Mouse (Mus musculus) erythroblast, embryonic 14.5 days (primary cell): ENCODE measurements around the gene Irgm2. TPM values are rescaled to one million over a fixed set of nuclear protein-coding genes. Genes with fewer than 3 reads are reported as not detected.

Source experiments
- H3K27me3 ChIP-seq: 2 replicates; pipeline ENCODE4 v1.6.1; 2012; ENCODE audit warnings: inconsistent platforms; ENCODE audit not compliant: control insufficient read depth
- H3K36me3 ChIP-seq: 2 replicates; pipeline ENCODE4 v1.6.1; 2012; ENCODE audit warnings: mild to moderate bottlenecking, inconsistent platforms; ENCODE audit not compliant: control insufficient read depth
- H3K4me1 ChIP-seq: 2 replicates; pipeline ENCODE4 v1.6.1; 2012; ENCODE audit warnings: inconsistent platforms; ENCODE audit not compliant: control insufficient read depth
- H3K4me3 ChIP-seq: replicated peaks from 2 replicates; pipeline ENCODE3; 2012; ENCODE audit warnings: moderate library complexity, mild to moderate bottlenecking, inconsistent platforms
- H3K9me3 ChIP-seq: 2 replicates; pipeline ENCODE4 v1.6.1; 2012; ENCODE audit warnings: low read length, inconsistent platforms, mixed read lengths; ENCODE audit not compliant: control insufficient read depth
- GATA1 ChIP-seq: IDR thresholded peaks from 2 replicates; pipeline ENCODE4 v1.6.1; 2012; ENCODE audit warnings: low read length, inconsistent platforms, mixed read lengths
- TAL1 ChIP-seq: IDR thresholded peaks from 3 replicates; pipeline ENCODE4 v1.6.1; 2012; ENCODE audit warnings: low read length, inconsistent platforms, mixed read lengths
- polyA plus RNA-seq: library from polyadenylated mRNA; stranded (reverse); fragments of >175 nt; gene quantifications from 2 replicates; pipeline ENCODE4 v1.2.3, GENCODE M21; 2012

Irgm2 gene
- polyA plus RNA-seq, 1 experiment = 0.98 TPM

DNA sequence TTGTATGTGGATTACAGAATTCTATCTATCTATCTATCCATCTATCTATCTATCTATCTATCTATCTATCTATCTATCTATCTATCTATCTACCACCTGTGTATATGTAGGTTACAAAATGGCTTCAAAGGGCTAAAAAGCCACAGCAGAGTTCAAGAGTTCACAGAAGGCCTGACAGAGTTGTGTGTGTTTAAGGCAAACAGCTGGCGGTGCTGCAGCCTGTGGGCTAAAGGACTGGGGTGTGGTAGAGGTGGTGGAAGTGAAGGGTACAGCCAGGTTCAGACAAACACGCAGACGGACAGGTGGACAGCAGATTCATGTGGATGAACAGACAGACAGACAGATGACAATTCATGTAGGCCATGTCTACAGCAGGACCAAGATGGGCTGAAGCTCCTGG lies 68.9 kb downstream of the Irgm2 start:
- no peaks in the 10 kb centered on the region for H3K36me3 ChIP-seq
- no peaks in the 10 kb centered on the region for H3K4me1 ChIP-seq
- TF ChIP-seq GATA1 (no peak), TAL1 (no peak)
- no peaks in the 10 kb centered on the region; the same call in 1 of the 2 replicates for H3K27me3 ChIP-seq
- no peak overlapping the region for H3K4me3 ChIP-seq
- H3K9me3 ChIP-seq = no peaks in the 10 kb centered on the region

Other genes with a start within 250 kb of the Irgm2 start
- gene Larp1, start 190.6 kb upstream of the Irgm2 start, polyA plus RNA-seq = 31.7 and 32.8 TPM in 2 replicates
- gene Gm12248, start 106.5 kb upstream of the Irgm2 start, polyA plus RNA-seq = not detected in 2 replicates
- 0.36 and 0.37 TPM in 2 replicates for gene Cnot8, start 95.5 kb upstream of the Irgm2 start, polyA plus RNA-seq
- gene Gemin5, start 31.1 kb upstream of the Irgm2 start, polyA plus RNA-seq = 0.22 and 0.29 TPM in 2 replicates
- gene Mrpl22, start 28.0 kb upstream of the Irgm2 start, polyA plus RNA-seq = 2.0 and 2.9 TPM in 2 replicates
- 2.2 and 2.7 TPM in 2 replicates for gene Igtp, start 62 bp upstream of the Irgm2 start, polyA plus RNA-seq
- gene 4930438A08Rik, start 75.2 kb downstream of the Irgm2 start, polyA plus RNA-seq = not detected in 2 replicates
- gene Zfp692, start 107.5 kb downstream of the Irgm2 start, polyA plus RNA-seq = 1.1 and 1.6 TPM in 2 replicates
- 1.8 and 2.6 TPM in 2 replicates for gene Zfp672, start 130.7 kb downstream of the Irgm2 start, polyA plus RNA-seq
- gene Sh3bp5l, start 131.1 kb downstream of the Irgm2 start, polyA plus RNA-seq = 3.4 and 5.6 TPM in 2 replicates
- gene Lypd8, start 179.4 kb downstream of the Irgm2 start, polyA plus RNA-seq = not detected in 2 replicates
- not detected in 2 replicates for gene 1810065E05Rik, start 221.5 kb downstream of the Irgm2 start, polyA plus RNA-seq
- gene Gm12253, start 232.9 kb downstream of the Irgm2 start, polyA plus RNA-seq = not detected in 2 replicates